Mouse (Mus musculus) cerebellum, adult 2 months (tissue): ENCODE results near the gene Lexm.

Experiments used
- CTCF ChIP-seq: fragments of 200-500 bp; IDR thresholded peaks from 2 replicates; pipeline ENCODE4 v1.5.1; 2011; ENCODE audit warnings: low read depth, mild to moderate bottlenecking, control low read depth, low read length, moderate library complexity, borderline replicate concordance; ENCODE audit not compliant: insufficient read depth
- POLR2A ChIP-seq: fragments of 200-500 bp; IDR thresholded peaks from 2 replicates; pipeline ENCODE4 v1.6.1; 2011; ENCODE audit warnings: low read length, control low read depth, borderline replicate concordance; ENCODE audit not compliant: insufficient read depth

GRCm38 (mm10) chr4:106665269-106665668, 48.2 kb upstream of the Lexm start:
- TF ChIP-seq CTCF (no peak), POLR2A (no peak)
